Mouse (Mus musculus) CH12.LX (cell line): ENCODE data around the gene Fam227a. TPM values are rescaled to one million over a fixed set of nuclear protein-coding genes. Genes with fewer than 3 reads are reported as not detected.

Source experiments
- DNase-seq: peaks from one replicate; pipeline ENCODE4 v3.0.0-alpha.2; 2013; ENCODE audit errors: extremely low read depth
- H3K27ac ChIP-seq: 2 replicates; pipeline ENCODE4 v1.5.1; 2012; ENCODE audit warnings: low read depth, mild to moderate bottlenecking, control low read depth, moderate library complexity; ENCODE audit not compliant: insufficient read depth
- H3K27me3 ChIP-seq: replicated peaks from 2 replicates; pipeline ENCODE3; 2012; ENCODE audit warnings: inconsistent platforms
- H3K36me3 ChIP-seq, 2 experiments: replicated peaks in 1 of 2; 2 replicates each; pipeline versions ENCODE3 to v1.6.1; 2012; ENCODE audit warnings: inconsistent platforms in 1 of 2, low read length in 1 of 2, mild to moderate bottlenecking in 1 of 2, mixed read lengths in 1 of 2, moderate library complexity in 1 of 2; ENCODE audit not compliant: control insufficient read depth in 1 of 2, insufficient read depth in 1 of 2
- H3K4me1 ChIP-seq, 2 experiments: 2 replicates each; pipeline ENCODE4 v1.6.1; 2012; ENCODE audit warnings: inconsistent platforms in 1 of 2, moderate library complexity in 1 of 2; ENCODE audit not compliant: insufficient read depth in 2 of 2, control insufficient read depth in 1 of 2
- H3K4me2 ChIP-seq: 2 replicates; pipeline ENCODE4 v1.6.1; 2012; ENCODE audit warnings: low read depth, mild to moderate bottlenecking, control low read depth; ENCODE audit not compliant: poor library complexity, insufficient read depth, severe bottlenecking
- H3K4me3 ChIP-seq, 3 experiments: fragments of 150-350 bp in 1 of 3; sonication (generic) in 1 of 3; replicated peaks in 1 of 3; 2 replicates each; pipeline versions ENCODE3 to v1.5.1; 2011 to 2012; ENCODE audit warnings: low read depth in 2 of 3, low read length in 2 of 3, mild to moderate bottlenecking in 2 of 3, moderate library complexity in 2 of 3, control low read depth in 1 of 3, improper control_type of control experiment in 1 of 3, inconsistent platforms in 1 of 3, mixed read lengths in 1 of 3; ENCODE audit not compliant: poor library complexity in 1 of 3
- H3K79me2 ChIP-seq: replicated peaks from 2 replicates; pipeline ENCODE4 v1.6.1; 2012; ENCODE audit warnings: mild to moderate bottlenecking, moderate library complexity; ENCODE audit not compliant: control insufficient read depth, poor library complexity, insufficient read depth, severe bottlenecking; ENCODE audit errors: extremely low read depth
- H3K9ac ChIP-seq: 2 replicates; pipeline ENCODE4 v1.6.1; 2012; ENCODE audit warnings: low read depth, mild to moderate bottlenecking, control low read depth, moderate library complexity; ENCODE audit not compliant: insufficient read depth
- H3K9me3 ChIP-seq: replicated peaks from 2 replicates; pipeline ENCODE3; 2012; ENCODE audit warnings: low read length, inconsistent platforms, mixed read lengths
- CTCF ChIP-seq, 2 experiments: IDR thresholded peaks in 1 of 2; conservative IDR thresholded peaks in 1 of 2; 2 replicates each; pipeline ENCODE4 v1.5.1; 2011 to 2012; ENCODE audit warnings: low read depth in 2 of 2, low read length in 2 of 2, improper control_type of control experiment in 1 of 2, inconsistent platforms in 1 of 2, mild to moderate bottlenecking in 1 of 2, moderate library complexity in 1 of 2
- EP300 ChIP-seq: IDR thresholded peaks from 2 replicates; pipeline ENCODE4 v1.6.1; 2011; ENCODE audit warnings: low read length, improper control_type of control experiment
- ETS1 ChIP-seq: conservative IDR thresholded peaks from 2 replicates; pipeline ENCODE4 v1.6.1; 2012; ENCODE audit warnings: low read depth, mild to moderate bottlenecking, inconsistent platforms, low read length, improper control_type of control experiment, moderate library complexity
- IRF4 ChIP-seq: IDR thresholded peaks from 2 replicates; pipeline ENCODE4 v1.6.1; 2014; ENCODE audit warnings: low read depth, mild to moderate bottlenecking, inconsistent platforms, low read length, improper control_type of control experiment
- KAT2A ChIP-seq: IDR thresholded peaks from 2 replicates; pipeline ENCODE4 v1.6.1; 2012; ENCODE audit warnings: low read length, improper control_type of control experiment, inconsistent platforms; ENCODE audit not compliant: insufficient replicate concordance
- MAFK ChIP-seq: IDR thresholded peaks from 2 replicates; pipeline ENCODE4 v1.6.1; 2011; ENCODE audit warnings: low read length, improper control_type of control experiment; ENCODE audit not compliant: insufficient replicate concordance
- MAZ ChIP-seq: IDR thresholded peaks from 2 replicates; pipeline ENCODE4 v1.6.1; 2012; ENCODE audit warnings: low read depth, mild to moderate bottlenecking, inconsistent platforms, low read length, improper control_type of control experiment, moderate library complexity
- MEF2A ChIP-seq: IDR thresholded peaks from 2 replicates; pipeline ENCODE4 v1.6.1; 2014; ENCODE audit warnings: low read depth, mild to moderate bottlenecking, inconsistent platforms, low read length, improper control_type of control experiment, borderline replicate concordance
- MYC ChIP-seq: IDR thresholded peaks from 2 replicates; pipeline ENCODE4 v1.6.1; 2011; ENCODE audit warnings: low read depth, mild to moderate bottlenecking, improper control_type of control experiment, low read length
- NRF1 ChIP-seq: IDR thresholded peaks from 2 replicates; pipeline ENCODE4 v1.6.1; 2014; ENCODE audit warnings: low read depth, mild to moderate bottlenecking, inconsistent platforms, low read length, improper control_type of control experiment, moderate library complexity
- POLR2A ChIP-seq: IDR thresholded peaks from 2 replicates; pipeline ENCODE4 v1.6.1; 2011; ENCODE audit warnings: low read depth, mild to moderate bottlenecking, improper control_type of control experiment, low read length
- POLR2AphosphoS2 ChIP-seq: IDR thresholded peaks from 2 replicates; pipeline ENCODE4 v1.6.1; 2011; ENCODE audit warnings: low read depth, low read length, improper control_type of control experiment
- RAD21 ChIP-seq: IDR thresholded peaks from 2 replicates; pipeline ENCODE4 v1.6.1; 2011; ENCODE audit warnings: low read depth, mild to moderate bottlenecking, low read length, improper control_type of control experiment, moderate library complexity
- RCOR1 ChIP-seq: conservative IDR thresholded peaks from 2 replicates; pipeline ENCODE4 v1.6.1; 2012; ENCODE audit warnings: low read depth, mild to moderate bottlenecking, inconsistent platforms, low read length, improper control_type of control experiment
- SIN3A ChIP-seq: IDR thresholded peaks from 2 replicates; pipeline ENCODE4 v1.6.1; 2012; ENCODE audit warnings: low read length, improper control_type of control experiment, inconsistent platforms
- TBP ChIP-seq: conservative IDR thresholded peaks from 2 replicates; pipeline ENCODE4 v1.6.1; 2011; ENCODE audit warnings: low read depth, low read length, improper control_type of control experiment
- TCF12 ChIP-seq: IDR thresholded peaks from 2 replicates; pipeline ENCODE4 v1.6.1; 2014; ENCODE audit warnings: low read depth, mild to moderate bottlenecking, inconsistent platforms, low read length, improper control_type of control experiment
- UBTF ChIP-seq: IDR thresholded peaks from 2 replicates; pipeline ENCODE4 v1.6.1; 2012; ENCODE audit warnings: low read depth, mild to moderate bottlenecking, inconsistent platforms, low read length, improper control_type of control experiment, moderate library complexity
- USF2 ChIP-seq: conservative IDR thresholded peaks from 2 replicates; pipeline ENCODE4 v1.6.1; 2011; ENCODE audit warnings: low read depth, low read length, improper control_type of control experiment
- ZMIZ1 ChIP-seq: IDR thresholded peaks from 2 replicates; pipeline ENCODE4 v1.6.1; 2012; ENCODE audit warnings: low read depth, mild to moderate bottlenecking, inconsistent platforms, low read length, improper control_type of control experiment
- ZNF384 ChIP-seq: IDR thresholded peaks from 2 replicates; pipeline ENCODE4 v1.6.1; 2012; ENCODE audit warnings: low read depth, low read length, improper control_type of control experiment, inconsistent platforms
- dilution Hi-C: fragments of 300-500 bp; cut with MboI; formaldehyde crosslinking; loops from 2 replicates; pipeline ENCODE4 v1.14.3; 2020; ENCODE audit warnings: low sequenced_read_pairs; ENCODE audit not compliant: extremely low pct_unique_long_range_greater_than_20kb, extremely low pct_ligation_motif_present
- in situ Hi-C: fragments of 300-500 bp; cut with MboI; formaldehyde crosslinking; loops from 3 replicates; pipeline ENCODE4 v1.14.3; 2019; ENCODE audit warnings: low sequenced_read_pairs, low pct_ligation_motif_present, low pct_unique_long_range_greater_than_20kb, mixed read lengths
- polyA plus RNA-seq: library from polyadenylated mRNA; unstranded; fragments of >175 nt; gene quantifications from 2 replicates; pipeline ENCODE4 v1.2.1, GENCODE M21; 2012; ENCODE audit warnings: low read depth; ENCODE audit not compliant: insufficient read length
- total RNA-seq, 2 experiments: library from RNA; depleted of rRNA; stranded (reverse); fragments of 300-350 nt in 1 of 2; fragments of >200 nt in 1 of 2; gene quantifications; 2 replicates each; pipeline ENCODE4 v1.2.3; 2012 to 2014

Gene Fam227a
- total and polyA plus RNA-seq, 3 experiments: 0.20 to 0.48 (median 0.42) TPM

DNA sequence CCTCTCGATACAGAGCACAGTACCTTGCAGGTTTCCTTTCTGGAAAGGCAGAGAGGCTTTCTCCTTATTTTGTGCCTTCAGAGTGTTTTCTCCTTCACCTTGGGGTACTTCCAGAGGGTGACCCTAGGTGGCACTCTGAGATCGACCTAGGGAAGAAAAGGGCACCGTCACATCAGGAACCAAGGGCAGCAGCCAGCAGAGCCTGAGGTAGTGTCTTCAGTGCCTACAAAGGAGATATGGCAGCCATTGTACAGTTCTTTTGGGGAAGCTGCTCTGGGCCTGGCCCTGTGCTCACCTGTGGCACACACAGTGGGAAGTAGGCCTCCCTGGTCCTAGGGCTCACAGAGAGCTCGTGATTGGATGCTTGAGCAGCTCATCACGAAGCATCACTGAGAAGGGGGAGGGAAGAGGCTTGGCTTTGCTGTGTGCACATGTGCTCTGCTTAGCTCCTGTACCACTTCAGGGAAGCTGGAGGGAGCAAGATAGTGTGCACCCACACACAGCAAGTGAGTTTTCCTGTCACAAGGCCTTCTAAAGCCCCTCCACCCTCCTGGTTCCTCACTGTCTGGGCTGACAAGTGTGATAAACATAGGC, 49.6 kb upstream of the Fam227a start:
- TF ChIP-seq MAFK (no peak), CTCF (conservative IDR thresholded peaks at IDR 0.05 in 1 of 2, IDR thresholded peaks at IDR 0.05 in 1 of 2; ENCODE audit: low read depth in 2 of 2, low read length in 2 of 2) (peak in 1 of 2 experiments; percentile 53; a peak in 3 of 4 replicates), RCOR1 (no peak), MEF2A (no peak), RAD21 (peak; percentile 47), TBP (no peak), POLR2A (no peak), IRF4 (no peak), MYC (no peak)
- DNase-seq: peak; percentile 62
- Histone ChIP-seq H3K9me3 (no peaks in the 10 kb centered on the region), H3K27me3 (no peaks in the 10 kb centered on the region), H3K4me3 (no peak overlapping the region), H3K79me2 (no peaks in the 10 kb centered on the region), H3K4me2 (no peak overlapping the region), H3K9ac (no peak overlapping the region), H3K4me1 (peaks cover 14 to 27% of the 10 kb centered on the region in 2 experiments), H3K27ac (no peak overlapping the region; the same call in 1 of the 2 replicates), H3K36me3 (peaks cover 46 to 69% of the 10 kb centered on the region in 2 experiments)
- in situ Hi-C loops: no loop called here
- dilution Hi-C loops: no loop called here

DNA sequence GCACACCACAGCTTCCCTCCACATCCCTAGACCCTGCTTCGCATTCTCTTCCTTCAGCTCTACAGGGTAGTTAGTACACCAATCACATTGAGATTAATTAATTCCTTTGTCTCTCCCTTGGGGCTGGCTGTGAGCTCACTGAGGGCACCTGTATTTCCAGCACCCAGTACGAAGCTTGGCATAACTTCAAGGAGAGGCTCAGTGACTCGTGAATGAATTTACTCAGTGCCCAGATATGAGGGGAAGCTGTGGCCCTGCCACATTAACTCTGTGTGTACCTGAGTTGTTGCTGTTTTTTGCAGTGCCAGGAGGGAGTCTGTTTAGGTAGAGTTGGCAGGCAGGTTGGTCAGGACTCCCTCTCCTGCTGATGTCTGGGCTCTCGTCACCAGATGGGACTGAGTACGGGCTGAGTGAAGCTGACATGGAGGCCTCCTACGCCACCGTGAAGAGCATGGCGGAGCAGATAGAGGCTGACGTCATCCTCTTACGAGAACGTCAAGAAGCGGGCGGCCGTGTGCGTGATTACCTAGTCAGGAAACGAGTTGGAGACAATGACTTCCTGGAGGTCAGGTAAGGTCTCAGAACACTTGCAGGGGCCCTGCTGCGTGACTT, 48.0 kb upstream of the Fam227a start:
- peaks cover 32 to 54% of the 10 kb centered on the region in 2 experiments for H3K36me3 ChIP-seq

More for the DNA sequence above, 48.0 kb upstream of the Fam227a start:
- Histone ChIP-seq H3K4me2 (no peak overlapping the region), H3K4me1 (peaks cover 14 to 27% of the 10 kb centered on the region in 2 experiments), H3K9ac (no peak overlapping the region), H3K9me3 (no peaks in the 10 kb centered on the region), H3K79me2 (no peaks in the 10 kb centered on the region), H3K27ac (no peak overlapping the region), H3K4me3 (no peak overlapping the region), H3K27me3 (no peaks in the 10 kb centered on the region)
- in situ Hi-C loops (no loop called here), dilution Hi-C loops (no loop called here)
- no peak for TF ChIP-seq TBP
- no peak for TF ChIP-seq ZMIZ1
- TF ChIP-seq ETS1: no peak
- no peak for TF ChIP-seq RAD21
- no peak for TF ChIP-seq UBTF
- TF ChIP-seq ZNF384: no peak
- no peak for TF ChIP-seq KAT2A
- no peak for TF ChIP-seq SIN3A
- no peak for TF ChIP-seq MEF2A
- no peak for TF ChIP-seq USF2
- no peak for TF ChIP-seq MAZ
- TF ChIP-seq EP300: no peak
- no peak for TF ChIP-seq TCF12
- TF ChIP-seq POLR2AphosphoS2: no peak
- TF ChIP-seq NRF1: no peak
- DNase-seq: no peak
